Mouse (Mus musculus) olfactory bulb, adult 2 months (tissue): ENCODE measurements at regions not wholly inside any gene's neighbourhood (a gene's known extent, or its start where the extent isn't known, plus 50 kb on each side); places are given as distances from the start of the nearest gene placed in this dataset.
"Not testable (repeated sequence)": the region's sequence is repeated elsewhere in the genome, so short reads cannot be mapped to it uniquely, and the experiment has no call there.

Source experiments
- H3K27ac ChIP-seq: fragments of 200-500 bp; 2 replicates; pipeline ENCODE4 v1.5.1; 2012; ENCODE audit warnings: low read depth, low read length; ENCODE audit not compliant: insufficient read depth
- H3K4me1 ChIP-seq: fragments of 200-500 bp; 2 replicates; pipeline ENCODE4 v1.6.1; 2012; ENCODE audit warnings: low read length; ENCODE audit not compliant: control insufficient read depth, insufficient read depth
- H3K4me3 ChIP-seq: fragments of 200-500 bp; 2 replicates; pipeline ENCODE4 v1.5.1; 2012; ENCODE audit warnings: mild to moderate bottlenecking, low read depth, low read length, moderate library complexity; ENCODE audit not compliant: insufficient read depth
- CTCF ChIP-seq: fragments of 200-500 bp; IDR thresholded peaks from 2 replicates; pipeline ENCODE4 v1.5.1; 2012; ENCODE audit warnings: low read depth, mild to moderate bottlenecking, low read length, moderate library complexity; ENCODE audit not compliant: insufficient read depth
- POLR2A ChIP-seq: fragments of 200-500 bp; IDR thresholded peaks from 2 replicates; pipeline ENCODE4 v1.6.1; 2012; ENCODE audit warnings: mild to moderate bottlenecking, low read depth, low read length, moderate library complexity; ENCODE audit not compliant: insufficient read depth
- WGBS: fragments of 180-500 bp; shearing (Covaris S2); methylation state at CpG from one replicate; pipeline ENCODE4 v1.1.7; 2018; 5-methylcytosine and 5-hydroxymethylcytosine counted together

DNA sequence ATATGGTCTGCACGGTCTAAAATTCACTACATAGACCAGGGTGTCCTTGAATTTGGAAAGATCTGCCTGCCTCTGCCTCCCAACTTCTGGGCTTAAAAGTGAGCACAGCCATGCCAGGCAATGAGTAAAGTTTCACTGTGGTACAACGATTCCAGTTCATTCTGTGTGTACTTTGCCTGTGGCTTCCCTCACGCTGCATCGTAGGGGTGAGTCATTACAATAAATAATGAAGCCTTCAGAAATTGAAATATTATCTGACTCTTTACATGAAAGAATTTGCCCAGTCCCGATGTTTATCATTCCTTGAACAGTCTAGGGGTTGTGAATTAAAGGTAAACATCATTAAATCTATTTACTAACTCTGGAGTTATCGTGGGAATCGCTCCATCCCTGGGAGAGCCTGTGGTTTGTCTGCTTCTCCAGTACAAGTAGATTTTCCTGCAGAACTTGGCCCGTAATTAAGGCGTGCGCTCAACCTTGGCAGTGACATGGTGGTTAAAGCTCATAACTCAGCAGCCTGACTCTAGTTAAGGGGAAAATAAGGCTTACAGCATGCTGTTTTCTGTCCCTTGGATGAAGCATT lies 174.7 kb upstream of the Rhobtb1 start:
- Histone ChIP-seq H3K4me1 (no peaks in the 10 kb centered on the region), H3K4me3 (no peak overlapping the region), H3K27ac (no peak overlapping the region)
- 61% methylated on average over 10 of the region's 10 CpGs for WGBS
- no peak for TF ChIP-seq CTCF
- no peak for TF ChIP-seq POLR2A

DNA sequence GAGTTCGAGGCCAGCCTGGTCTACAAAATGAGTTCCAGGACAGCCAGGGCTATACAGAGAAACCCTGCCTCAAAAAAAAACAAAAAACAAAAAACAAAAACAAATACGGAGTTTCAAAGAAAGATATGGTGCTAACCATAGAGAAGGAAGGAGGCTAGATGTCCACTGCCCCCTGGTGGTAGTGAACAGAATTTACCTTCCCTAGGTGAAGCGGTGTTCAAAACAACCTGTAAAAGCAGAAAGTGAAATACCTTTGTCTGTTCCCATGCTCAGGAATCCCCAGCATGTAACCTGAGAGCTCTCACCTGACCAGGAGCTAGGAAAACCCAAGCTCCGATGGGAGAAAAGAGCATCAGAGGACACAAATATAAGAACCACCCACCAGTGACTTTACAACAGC lies 173.1 kb upstream of the Rhobtb1 start:
- Histone ChIP-seq H3K4me3 (no peak overlapping the region), H3K4me1 (no peaks in the 10 kb centered on the region), H3K27ac (no peak overlapping the region)
- whole genome bisulfite sequencing: 63% methylated on average over 4 of the region's 4 CpGs
- no peak for TF ChIP-seq CTCF
- no peak for TF ChIP-seq POLR2A

DNA sequence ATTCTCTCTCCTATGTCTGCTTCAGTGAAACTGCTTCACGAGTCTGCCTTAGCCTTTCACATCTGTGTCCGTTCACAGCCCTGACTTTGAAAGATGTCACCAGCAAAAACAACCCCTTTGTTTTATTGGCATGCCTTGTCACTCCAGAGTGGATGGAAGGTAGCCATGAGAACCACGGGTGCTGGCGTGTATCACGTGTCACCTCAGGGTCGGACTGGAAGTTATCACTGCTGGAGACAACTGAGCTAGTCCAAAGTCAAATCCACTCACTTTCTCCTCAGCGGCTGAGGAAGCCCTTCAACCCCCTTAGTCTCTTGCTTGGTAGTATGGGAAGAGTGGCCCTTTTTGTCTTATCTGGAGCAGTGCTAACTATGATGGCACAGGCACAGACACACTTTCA lies 171.3 kb upstream of the Rhobtb1 start:
- 92% methylated on average over 7 of the region's 7 CpGs for WGBS
- Histone ChIP-seq H3K27ac (no peak overlapping the region), H3K4me3 (no peak overlapping the region), H3K4me1 (no peaks in the 10 kb centered on the region)
- TF ChIP-seq CTCF (no peak), POLR2A (no peak)

DNA sequence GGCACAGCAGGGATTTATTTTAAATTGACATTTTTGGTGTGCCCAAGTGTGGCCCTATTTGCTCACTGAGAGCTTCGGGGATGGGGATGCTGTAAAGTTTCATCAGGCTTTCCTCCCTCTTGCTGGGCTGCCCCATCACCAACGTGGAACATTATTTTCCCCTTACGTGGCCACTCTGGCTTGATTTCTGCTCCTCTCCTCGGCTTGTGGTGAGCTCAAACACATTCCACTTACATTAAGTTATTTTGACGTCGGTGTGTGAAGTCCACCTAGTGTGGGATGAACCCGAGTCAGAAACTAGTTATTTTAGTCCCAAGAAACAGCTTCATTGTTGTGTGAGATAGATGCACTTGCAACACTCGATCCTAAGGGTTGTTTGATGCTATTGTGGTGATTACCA lies 168.9 kb upstream of the Rhobtb1 start:
- H3K27ac ChIP-seq: no peak overlapping the region
- WGBS: 90% methylated on average over 8 of the region's 8 CpGs
- TF ChIP-seq POLR2A: no peak
- no peak for TF ChIP-seq CTCF
- H3K4me1 ChIP-seq: no peaks in the 10 kb centered on the region
- H3K4me3 ChIP-seq: no peak overlapping the region

DNA sequence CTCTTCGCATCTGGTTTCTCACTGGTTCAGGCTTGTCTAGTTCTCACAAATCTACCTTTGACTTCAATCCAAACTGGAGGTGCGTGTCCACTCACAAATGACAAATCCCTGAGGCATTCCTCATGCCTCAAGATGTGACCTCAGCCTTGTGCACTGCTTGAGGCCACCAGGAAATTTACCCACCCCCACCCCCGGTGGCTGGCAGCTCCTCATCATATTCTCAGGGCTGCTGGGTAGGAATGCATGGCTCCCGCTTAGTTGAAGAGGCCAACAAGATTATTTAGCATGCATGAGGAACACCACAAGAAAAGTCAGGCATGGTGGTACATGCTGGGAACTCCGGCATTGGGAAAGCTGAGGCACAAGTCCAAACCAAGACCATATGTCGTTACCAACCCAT lies 160.7 kb upstream of the Rhobtb1 start:
- 91% methylated on average over 6 of the region's 6 CpGs for WGBS
- no peak overlapping the region for H3K4me3 ChIP-seq
- H3K27ac ChIP-seq: no peak overlapping the region
- TF ChIP-seq POLR2A (no peak), CTCF (no peak)
- H3K4me1 ChIP-seq: no peaks in the 10 kb centered on the region

DNA sequence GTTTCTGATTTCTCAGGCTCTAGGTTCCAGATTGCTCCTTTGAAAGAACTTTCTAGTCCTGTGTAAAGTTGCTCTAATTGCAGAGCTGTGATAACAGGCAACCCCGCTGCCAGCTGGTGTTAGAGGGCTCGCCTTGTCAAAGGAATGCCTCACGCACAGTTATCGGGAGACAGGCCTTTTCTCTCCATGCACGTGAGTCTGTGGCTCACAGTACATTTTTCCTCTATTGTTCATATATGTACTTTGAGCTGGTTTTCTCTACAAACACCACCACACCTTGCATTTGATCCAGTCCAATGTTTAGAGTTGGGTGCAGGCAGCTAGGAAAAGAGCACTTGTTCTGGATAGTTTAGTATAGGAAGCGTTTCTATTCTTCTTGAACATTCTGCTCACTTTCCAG lies 151.6 kb upstream of the Rhobtb1 start:
- H3K4me1 ChIP-seq: no peaks in the 10 kb centered on the region
- no peak overlapping the region for H3K27ac ChIP-seq
- no peak overlapping the region for H3K4me3 ChIP-seq
- TF ChIP-seq POLR2A: no peak
- no peak for TF ChIP-seq CTCF
- WGBS: 89% methylated on average over 6 of the region's 6 CpGs

DNA sequence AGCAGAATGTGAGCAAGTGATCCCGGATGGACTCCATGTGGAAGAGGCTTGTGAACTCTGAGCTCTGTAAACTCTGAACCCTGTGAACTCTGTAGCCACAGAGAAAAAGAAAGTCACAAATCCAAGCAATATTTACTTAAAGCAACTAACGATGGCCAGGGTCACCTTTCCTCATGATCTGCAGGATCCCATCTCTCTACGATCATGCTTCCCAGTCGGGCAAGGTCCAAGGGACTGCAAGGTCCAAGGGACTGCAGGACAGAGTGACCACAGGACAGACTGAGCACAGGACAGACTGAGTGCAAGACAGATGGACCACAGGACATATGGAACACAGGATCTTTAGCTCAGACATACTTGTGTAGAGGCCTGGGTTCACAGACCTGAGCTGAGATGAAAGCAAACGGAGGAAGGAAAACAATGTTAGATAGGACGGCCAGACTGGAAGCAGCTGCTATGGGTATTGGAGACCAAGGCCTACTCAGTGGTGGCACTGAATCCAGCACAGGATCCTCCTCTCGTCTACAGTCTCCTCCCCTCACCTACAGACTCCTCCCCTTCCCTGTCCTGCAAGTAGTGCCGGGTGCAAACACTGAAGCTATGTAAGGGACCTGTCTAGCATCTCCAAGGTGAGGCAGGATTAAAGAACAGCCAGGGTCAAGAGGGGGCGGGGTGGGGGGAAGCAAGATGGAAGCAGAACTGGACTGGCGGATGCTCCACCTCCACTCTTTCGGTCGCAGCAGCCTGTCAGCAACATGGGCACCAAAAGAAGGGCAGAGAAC lies 149.4 kb upstream of the Rhobtb1 start:
- H3K27ac ChIP-seq: no peak overlapping the region
- TF ChIP-seq POLR2A (no peak), CTCF (no peak)
- H3K4me1 ChIP-seq: no peaks in the 10 kb centered on the region
- WGBS: 93% methylated on average over 12 of the region's 12 CpGs
- no peak overlapping the region for H3K4me3 ChIP-seq

DNA sequence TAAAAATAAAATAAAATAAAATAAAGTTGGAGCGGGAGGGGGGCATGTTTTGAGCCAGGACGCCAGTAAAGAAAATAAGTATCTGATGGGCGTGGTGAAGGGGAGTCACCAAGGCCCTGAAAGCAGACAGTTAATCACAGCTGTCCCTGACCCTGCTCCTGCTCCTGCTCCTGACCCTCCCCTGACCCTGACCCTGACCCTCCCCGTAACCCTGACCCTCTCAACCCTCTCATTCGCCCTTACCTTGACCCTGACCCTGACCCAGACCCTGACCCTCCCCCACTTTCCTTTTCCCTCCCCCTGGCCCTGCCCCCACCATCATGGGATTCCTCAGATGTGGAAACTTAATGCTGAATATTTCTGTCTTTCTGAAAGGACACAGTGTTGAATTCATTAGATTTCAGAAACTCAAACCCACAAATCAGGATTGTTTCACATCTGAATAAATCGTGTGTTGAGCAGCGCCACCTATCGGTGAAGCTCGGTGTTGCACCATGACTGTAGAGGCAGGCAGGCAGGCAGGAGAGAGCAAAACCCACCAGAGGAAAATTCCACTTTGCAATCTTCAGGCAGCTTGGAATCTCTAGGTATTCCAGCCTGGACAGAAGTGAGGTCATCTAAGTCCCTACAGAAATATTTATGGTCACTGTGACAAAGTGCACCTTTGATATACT lies 145.9 kb upstream of the Rhobtb1 start:
- H3K27ac ChIP-seq: no peak overlapping the region
- 49% methylated on average over 9 of the region's 9 CpGs for WGBS
- TF ChIP-seq POLR2A (no peak), CTCF (peak; percentile 32; the same call in 1 of the 2 replicates)
- H3K4me1 ChIP-seq: no peaks in the 10 kb centered on the region
- H3K4me3 ChIP-seq: no peak overlapping the region

DNA sequence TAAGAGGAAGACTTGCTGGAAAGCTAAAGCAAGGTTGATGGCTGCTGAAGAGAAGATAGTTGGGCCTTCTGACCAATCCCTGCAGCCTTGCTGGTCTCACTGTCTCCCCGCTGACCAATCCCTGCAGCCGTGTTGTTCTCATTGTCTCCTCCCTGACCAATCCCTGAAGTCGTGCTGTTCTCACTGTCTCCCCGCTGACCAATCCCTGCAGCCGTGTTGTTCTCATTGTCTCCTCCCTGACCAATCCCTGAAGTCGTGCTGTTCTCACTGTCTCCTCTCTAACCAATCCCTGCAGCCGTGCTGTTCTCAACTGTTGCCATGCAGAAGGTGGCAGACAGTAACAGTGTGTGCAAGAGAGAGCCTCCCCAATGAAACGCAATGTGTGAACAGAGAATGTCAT lies 142.6 kb upstream of the Rhobtb1 start:
- H3K4me1 ChIP-seq, H3K27ac ChIP-seq, H3K4me3 ChIP-seq: not testable (repeated sequence)
- 93% methylated on average over 8 of the region's 8 CpGs for WGBS
